Mouse (Mus musculus) 3134 (cell line): ENCODE results near the gene Cab39l.

Experiments used
- DNase-seq: peaks from one replicate; pipeline ENCODE4 v3.0.0-alpha.2; 2011; ENCODE audit warnings: low spot score; ENCODE audit not compliant: insufficient read length; ENCODE audit errors: extremely low read depth

Gene Cab39l

DNA sequence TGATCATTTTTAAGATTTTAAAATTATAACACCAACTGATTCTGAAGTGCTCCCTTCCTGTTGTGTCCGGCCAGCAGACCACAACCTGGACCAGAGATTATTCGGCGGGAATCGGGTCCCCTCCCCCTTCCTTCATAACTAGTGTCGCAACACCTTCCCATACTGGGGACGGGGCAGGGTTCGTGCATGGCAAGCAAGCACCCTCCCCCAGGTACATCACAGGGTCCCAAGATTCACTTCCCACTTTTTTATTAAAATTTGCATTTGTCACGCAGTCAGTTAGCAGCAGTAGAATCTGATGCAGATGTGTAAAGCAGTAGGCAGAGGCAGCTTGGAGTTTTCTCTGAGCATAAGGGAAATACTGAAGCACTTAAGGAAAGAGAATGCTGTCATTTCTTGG is 64.1 kb downstream of the Cab39l start:
- no peak for DNase-seq

DNA sequence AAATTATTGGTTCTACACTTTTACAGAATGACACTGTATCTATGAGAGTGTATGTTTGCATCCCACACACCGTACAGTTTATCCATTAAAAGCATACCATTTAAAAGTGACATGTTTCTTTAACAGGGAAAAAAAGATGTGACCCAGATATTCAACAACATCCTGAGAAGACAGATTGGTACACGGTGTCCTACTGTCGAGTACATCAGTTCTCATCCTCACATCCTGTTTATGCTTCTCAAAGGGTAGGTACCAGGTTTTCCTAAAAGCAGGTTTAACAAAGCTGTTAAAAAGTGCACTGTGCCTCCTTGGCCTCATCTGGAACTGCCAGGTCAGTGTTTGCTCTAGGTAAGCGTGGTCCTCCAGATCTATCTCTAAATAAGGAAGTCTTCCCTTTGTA is 65.4 kb downstream of the Cab39l start:
- no peak for DNase-seq

DNA sequence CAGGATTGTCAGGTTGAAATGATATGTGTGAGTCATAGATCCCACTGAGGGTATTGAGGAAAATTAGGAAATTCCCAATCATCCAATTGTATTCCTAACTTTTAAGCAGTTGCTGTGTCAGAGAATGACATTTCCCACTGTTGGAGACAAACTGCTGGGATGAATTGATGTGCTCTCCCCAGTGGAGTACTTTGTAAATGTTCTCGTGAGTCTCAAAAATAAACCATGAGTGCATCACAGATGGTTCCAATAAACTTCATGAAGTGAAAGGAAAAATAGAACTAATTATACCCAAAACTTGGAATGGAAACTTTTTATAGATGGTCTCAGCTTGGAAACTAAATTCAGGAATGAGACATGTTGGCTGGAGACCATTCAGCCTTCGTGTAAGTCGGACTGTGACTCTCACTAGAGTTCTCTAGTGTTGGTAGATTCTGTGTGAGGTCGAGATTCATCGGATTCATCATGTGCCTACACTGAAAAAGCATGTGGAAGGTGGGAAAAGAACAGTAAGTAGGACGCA is 73.2 kb downstream of the Cab39l start:
- DNase-seq = no peak

DNA sequence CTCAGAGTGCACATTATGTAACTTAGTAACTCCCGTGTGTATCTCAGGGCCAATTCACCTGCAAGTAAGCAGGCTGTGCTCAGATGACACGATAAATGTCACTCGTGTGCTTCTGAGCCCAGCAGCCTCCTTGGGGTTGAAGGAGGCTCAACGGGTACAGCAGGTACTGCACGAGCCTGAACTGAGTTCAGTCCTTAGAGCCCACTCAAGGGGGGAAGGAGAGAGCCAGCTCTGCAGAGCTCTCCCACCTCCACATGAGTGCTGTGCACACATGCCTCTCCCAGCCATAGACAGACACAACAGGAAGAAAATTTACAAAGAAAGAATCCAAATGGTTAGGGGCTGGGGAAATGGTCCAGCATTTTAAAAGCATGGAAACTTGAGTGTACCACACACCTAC is 85.1 kb downstream of the Cab39l start:
- no peak for DNase-seq

DNA sequence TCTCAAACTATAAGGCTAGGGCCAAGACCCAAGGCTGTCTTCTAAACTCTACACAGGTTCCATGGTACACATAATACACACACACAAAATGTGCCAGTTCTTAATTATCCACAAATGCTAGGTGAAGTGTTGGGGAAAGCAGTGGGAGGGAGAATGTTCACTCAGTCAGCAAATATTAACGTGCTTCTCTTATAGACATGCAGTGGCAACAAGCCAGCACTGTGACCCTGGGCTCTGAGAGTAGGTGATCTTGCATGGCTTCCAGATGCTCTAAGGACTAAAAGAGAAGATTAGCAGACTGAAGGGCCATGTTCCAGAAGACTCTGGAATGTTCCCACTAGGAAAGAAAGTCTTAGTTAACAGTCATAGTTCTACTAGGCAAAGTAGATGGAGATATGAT is 90.0 kb downstream of the Cab39l start:
- no peak for DNase-seq

DNA sequence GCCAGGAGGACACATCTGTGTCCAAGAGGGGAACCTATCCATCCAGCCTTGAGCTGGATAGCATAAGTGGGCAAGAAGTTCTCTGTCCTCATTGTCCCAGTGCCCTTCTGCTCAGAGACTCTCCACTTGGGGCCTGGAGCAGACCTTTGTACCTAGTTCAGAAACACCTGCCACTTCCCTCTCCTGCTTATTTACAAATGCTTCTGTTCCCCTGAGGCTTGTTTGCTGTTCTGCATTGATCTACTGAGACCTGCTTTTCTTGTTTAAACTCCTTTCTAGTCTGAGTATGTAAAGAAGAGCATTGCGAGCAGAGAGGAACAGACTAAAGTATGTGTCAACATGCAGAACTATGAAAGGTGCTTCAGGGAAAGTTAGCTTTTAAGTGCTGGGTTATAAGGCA is 92.2 kb downstream of the Cab39l start:
- no peak for DNase-seq

DNA sequence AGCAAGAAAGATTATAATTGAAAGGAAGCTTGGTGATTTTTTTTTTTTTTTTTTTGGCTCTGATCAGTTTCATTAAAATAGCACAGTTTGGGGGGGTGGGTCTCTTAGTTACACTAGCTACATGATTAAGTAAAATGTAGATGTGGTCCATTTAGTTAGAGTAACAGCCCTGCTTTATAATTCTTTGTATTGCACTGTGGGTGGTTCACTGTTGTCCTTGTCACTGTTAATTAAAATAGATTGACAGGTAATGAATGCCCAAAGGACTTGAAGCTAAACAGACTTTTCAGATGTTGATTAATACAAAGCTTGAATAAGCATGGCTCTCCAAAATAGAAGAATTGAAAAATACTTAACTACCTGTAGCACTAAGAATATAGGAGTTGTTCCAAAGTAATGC is 93.1 kb downstream of the Cab39l start:
- no peak for DNase-seq

DNA sequence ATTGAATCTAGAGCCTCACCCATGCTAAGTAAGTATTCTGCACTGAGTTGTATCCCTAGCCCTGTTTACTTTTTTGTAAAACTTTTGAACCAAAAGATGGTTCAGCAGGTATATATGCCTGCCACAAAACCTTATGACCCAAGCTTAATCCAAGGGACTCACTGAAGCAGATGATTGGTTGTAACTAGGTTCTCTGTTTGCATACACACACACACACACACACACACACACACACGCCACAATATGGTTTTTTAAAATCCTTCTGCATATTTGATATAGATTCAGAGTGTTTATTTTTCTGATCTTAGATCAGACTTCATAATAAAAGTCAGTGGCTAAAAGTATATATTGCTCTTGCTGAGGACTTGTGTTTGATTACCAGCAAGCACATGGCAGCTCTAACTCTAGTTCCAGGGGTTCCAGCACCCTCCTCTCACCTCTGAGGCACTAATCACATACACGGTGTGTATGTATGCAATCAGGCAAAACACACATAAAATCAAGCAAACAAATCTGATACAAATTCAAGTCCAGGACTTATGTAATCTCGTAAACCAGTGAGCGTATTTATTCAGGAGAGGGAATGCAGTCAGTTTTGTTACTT is 97.2 kb downstream of the Cab39l start:
- DNase-seq = no peak

DNA sequence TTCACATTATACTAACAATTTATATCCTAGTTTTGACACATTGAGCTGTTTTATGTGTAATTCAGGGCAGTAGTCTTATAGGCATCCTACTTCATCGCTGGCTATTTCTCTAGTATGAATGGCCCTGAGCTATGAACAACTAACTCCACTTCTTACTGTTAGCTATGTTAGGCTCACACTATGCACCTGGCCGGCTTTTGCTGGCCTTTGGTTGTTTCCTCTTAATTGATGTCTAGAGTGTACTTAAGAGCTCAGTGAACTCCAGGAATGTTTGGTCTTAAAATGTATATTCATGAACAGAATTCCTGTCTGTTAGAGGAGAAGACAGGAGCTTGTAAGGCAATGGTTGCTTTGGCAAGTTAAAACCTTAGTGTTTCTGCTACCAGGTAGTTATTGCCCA is 99.5 kb downstream of the Cab39l start:
- no peak for DNase-seq

DNA sequence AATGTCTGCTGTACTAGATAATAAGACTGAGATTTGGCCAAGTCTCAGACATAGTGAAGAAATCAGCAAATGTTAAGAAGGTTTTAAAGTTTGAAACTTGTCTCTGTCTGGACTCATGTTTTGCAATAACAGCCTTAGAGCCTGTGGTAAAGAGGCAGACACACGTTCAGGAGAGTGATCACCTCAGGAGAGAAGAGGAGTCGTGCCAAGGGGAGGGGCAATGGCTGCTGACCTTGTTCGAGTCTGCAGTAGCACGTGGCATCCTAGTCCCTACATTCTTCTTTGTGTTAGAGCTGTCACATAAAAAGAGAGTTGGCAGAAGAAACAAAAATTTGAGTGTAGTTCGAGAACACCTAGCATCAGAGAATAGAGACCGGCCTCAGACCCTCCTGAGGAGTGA is 100.0 kb downstream of the Cab39l start:
- DNase-seq = no peak

DNA sequence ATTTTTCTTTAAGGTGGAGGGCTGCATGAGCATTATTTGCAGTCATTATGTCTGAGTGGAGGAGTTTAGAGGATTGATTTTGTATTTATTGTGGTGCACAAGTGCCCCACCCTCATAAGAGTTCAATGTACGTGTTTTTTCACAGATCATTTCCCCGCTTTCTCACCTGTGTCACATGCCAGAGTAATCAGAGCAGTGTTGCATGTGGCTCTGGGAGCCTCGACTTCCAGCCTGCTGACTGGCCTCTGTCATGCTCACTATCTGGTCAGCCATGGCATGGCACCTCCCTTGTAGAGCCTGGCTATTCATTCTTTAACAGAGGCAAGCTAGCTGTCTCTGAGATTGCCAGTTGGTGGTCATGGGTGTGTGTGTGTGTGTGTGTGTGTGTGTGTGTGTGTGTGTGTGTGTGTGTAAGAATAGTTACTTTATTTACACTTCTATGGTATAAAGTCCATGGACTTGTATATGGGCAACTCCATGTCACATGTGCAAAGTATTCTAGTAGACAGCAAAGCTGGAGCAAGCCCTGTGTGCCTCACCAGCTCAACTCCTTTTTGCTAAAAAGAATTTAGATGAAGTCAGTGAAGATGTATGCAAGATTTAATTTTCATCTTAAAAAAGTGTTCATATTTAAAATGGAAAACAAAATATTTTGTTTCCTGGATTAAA is 102.5 kb downstream of the Cab39l start:
- no peak for DNase-seq

DNA sequence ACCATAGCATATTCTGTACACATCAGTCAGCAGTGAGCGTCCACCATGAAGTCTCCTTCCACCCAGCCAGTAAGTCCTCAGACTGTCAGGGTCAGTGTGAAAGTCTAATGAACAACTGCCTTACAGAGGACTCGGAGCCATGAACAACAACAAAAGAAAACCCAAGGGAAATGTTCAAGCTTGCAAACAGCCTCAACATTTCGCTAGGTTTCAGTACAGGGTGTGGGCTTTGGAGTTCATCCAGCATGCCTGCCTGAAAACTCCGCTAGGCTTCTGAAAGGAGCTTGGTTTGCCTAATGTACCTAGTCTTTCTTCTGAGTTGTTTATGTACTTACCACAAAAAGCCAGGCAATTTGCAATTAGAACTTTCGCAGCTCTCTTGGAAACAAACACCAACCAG is 103.2 kb downstream of the Cab39l start:
- DNase-seq = no peak

DNA sequence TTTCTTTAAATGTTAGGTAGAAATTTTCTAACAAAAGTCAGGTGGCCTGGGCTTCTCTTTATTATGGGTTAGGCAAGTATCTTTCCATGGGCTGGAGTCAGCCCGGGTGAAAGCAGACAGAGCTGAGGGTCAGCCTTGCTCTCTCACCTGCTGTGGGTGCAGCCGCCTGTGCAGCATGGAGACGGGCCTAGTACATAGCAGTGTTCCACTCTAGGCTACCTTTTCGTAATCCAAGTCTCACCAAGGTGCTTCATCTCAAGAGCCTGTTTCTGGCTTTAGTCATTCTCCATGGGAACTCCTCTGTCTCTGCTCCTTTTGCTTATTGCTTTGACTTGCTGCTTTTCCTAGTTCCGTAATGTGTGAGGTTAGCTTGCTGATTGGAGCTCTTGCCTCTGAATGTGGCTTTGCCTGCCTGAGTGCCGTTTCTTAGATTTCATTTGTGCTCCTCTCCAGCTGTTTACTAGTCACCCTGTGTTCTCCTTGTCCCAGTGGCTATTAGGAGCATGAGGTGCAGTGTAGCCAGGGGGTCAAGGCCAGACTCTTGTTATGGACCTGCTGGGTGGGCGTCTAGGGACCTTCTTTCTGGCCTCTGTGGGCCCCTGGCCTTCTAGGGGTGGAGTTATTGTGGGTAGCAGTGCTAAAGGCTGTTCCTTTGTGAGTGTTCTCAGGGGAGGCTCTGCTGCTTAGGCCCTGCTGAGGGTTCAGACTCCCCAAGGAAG is 105.5 kb downstream of the Cab39l start:
- no peak for DNase-seq

DNA sequence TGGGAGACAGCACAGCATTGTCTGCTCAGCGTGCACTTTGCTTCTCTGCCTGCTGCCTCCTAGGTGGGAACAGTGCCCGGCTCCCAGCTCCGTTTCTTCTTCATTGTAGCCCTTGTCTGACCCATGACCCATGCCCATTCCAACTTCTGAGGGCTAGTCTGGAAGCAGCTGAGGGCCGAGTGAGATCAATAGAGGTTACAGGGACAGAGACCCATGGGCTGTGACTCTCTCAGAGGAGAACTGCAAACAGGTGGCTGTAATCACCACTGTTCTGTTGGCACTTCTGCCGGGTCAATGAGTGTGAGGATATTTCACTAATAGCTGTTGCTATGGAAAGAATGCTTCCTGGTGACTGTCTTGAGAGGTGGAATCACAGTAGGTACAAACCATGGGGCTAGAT is 106.8 kb downstream of the Cab39l start:
- no peak for DNase-seq

DNA sequence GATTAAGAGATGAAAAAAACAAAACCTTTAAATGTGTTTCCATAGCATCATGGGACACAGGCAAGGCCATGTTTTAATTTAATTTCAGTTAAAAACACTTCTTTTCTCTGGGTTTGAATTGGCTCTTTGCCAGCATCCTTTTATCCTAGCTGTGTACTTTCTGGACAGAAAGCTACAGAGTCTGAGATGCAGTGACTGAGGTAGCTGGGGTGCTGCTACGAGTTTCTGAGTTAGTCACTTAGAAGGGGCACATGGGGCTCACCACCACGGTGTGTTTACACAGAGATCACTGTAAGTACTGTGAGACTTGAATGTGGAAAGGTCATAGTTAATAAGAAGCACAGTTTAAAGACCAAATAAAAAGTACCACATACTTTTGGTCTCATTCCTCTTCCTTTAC is 107.8 kb downstream of the Cab39l start:
- DNase-seq = no peak

DNA sequence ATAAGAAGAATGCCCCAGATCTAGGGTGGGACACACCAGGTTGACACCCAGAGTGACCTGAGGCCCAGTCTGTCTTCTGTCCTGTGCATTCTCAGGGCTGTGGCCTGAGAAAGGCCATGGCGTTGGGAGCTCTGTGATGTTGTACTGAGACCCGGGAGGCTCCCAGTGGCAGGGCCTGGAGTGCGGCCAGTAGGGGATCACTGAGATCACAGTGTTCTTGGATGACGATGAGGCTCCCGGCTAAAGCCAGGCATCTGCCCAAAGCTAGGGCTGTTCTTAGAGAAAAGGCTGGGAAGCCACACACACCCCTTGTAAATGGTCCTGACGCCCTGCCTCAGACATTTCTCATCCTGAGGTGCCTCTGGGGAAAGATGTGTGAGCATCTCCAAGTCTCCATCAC is 108.3 kb downstream of the Cab39l start:
- no peak for DNase-seq

DNA sequence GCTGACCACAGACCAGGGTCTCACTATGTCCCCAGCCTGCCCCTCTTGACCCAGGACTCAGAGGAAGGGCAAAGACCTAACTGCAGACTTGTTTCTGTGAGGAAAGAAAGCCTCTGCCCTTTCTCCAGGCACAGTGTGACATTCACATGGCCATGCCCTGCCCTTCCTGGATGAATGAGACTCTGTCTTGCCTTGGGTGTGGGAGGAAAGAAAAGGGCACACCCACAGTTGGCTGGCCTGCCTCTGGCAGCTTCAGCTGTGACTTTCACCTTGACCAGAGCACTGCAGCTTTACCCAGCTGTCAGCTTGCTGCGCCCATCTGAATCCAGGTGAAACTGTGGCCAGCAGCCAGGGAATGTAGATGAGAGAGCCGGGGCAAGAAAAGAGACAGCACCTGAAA is 110.1 kb downstream of the Cab39l start:
- DNase-seq = no peak

DNA sequence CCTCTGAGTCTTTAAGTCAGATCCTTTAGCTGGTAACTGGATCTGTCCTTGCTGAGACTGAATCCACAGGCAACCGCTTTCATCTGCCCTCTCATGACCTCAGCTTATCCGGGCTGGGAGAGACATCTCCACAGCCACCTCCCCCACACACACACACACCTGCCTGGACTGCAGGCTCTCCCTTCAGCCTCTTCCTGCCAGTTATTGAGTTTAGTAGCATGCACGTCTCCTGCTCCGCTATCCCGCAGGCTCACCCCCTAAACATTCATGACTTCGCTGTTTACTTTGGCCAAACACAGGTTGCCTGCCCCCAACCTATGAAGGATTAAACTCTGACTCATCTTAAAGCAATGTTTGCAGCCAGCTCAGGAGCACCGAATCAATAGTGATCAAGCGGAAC is 111.2 kb downstream of the Cab39l start:
- DNase-seq = peak; percentile 26

DNA sequence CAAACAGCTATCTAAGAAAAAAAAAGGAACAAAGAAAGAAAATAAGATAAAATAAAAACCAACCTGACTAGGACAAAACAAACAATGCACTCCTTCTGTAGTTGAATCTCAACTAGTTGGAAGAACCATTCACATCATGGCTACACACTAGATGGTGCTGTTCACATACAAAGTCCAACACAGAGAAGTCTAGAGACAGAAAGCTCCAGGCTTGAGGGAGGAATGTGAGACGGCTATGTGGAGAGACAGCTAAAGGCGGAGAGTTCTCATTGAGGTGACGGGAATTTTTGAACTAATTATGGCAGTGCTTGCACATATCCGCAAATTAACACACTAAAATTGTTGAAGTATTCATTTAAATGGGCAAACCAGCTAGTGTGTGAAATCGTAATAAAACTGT is 113.3 kb downstream of the Cab39l start:
- DNase-seq = no peak

DNA sequence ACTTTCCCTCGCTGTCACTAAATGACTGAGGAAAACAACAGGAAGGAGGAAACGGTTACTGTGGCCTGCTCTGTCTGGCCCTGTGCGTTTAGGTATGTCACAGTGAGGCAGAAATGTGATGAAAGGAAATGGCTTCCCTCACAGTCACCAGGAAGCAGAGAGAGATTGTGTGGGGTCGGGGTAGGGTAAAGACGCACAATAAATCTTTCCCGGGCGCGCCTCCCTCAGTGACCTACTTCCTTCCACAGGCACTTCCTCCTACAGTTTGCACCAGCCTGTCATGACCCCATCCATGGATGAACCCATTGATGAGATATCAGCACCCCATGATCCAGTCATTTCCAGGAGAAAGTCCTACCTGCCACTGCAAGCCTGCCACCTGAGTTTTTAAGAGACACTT is 114.2 kb downstream of the Cab39l start:
- DNase-seq = no peak

DNA sequence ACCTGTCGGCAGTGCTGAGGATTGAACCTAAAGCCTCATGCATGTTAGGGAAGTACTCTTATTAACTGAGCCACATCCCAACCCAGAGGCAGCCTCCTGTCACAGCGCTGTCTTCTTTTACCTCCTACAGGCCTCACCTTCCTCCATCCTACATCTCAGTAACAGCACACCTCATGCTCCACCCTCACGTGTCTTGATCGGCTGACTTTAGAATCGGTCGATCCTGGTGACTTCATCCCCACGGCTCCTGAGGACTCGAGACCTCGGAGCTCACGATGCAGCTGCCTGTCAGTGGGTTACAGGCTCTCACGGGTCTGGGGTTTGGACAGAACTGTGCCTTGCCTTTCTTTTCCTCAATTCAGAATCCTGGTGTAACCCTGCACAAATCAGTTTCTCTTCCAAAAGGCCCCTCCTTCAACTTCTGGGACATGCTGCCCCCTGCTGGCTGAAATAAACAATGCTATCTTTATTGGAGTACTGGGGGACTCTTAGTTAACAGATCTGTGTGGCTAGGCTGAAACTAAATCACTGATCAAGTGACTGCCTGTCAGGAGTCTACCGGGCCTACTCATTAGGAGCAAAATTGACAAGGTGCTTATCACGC is 115.3 kb downstream of the Cab39l start:
- peak; percentile 43 for DNase-seq

DNA sequence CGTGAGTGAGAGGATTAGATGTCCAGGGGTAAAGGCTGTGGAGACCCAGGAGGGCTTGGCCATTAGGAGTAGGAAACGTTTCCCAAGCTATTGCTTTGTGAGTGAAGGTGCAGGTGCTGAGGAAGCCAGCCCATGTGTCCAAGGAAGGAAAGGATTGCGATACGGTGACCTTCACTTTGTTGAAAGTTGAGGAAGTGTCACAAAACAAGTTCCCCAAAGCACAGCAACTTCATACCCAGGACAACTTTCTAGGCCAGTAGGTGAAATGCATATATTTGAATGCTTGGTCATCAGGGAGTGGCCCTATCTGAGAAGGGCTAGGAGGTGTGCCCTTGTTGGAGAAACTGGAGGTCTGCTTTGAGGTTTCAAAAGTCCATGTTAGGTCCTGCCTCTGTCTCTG is 116.3 kb downstream of the Cab39l start:
- no peak for DNase-seq
